Mouse (Mus musculus) heart, embryonic 11.5 days (tissue): ENCODE results near the gene Atp8b4. TPM values are rescaled to one million over a fixed set of nuclear protein-coding genes. Genes with fewer than 3 reads are reported as not detected.
"Not testable (repeated sequence)": the region's sequence is repeated elsewhere in the genome, so short reads cannot be mapped to it uniquely, and the experiment has no call there.

Experiments
- ATAC-seq: fragments of 200-750 bp; cut with Nextera tagmentation; replicated peaks from 2 replicates; pipeline ENCODE4 v1.8.0; 2017; ENCODE audit warnings: moderate library complexity; ENCODE audit not compliant: insufficient number of reproducible peaks, low FRiP score, low TSS enrichment
- H3K27ac ChIP-seq: fragments of 300-500 bp; sonication (generic); 2 replicates; pipeline ENCODE4 v1.5.1; 2014; ENCODE audit warnings: mild to moderate bottlenecking, low read depth, low read length
- H3K27me3 ChIP-seq: fragments of 300-500 bp; sonication (generic); 2 replicates; pipeline ENCODE4 v1.6.1; 2014; ENCODE audit warnings: mild to moderate bottlenecking, low read length, mixed read lengths; ENCODE audit not compliant: control insufficient read depth, insufficient read depth
- H3K36me3 ChIP-seq: fragments of 300-500 bp; sonication (generic); 2 replicates; pipeline ENCODE4 v1.6.1; 2014; ENCODE audit warnings: mild to moderate bottlenecking, low read length, moderate library complexity, mixed read lengths; ENCODE audit not compliant: control insufficient read depth, insufficient read depth
- H3K4me1 ChIP-seq: fragments of 300-500 bp; sonication (generic); 2 replicates; pipeline ENCODE4 v1.6.1; 2014; ENCODE audit warnings: low read length; ENCODE audit not compliant: control insufficient read depth, insufficient read depth
- H3K4me2 ChIP-seq: fragments of 300-500 bp; sonication (generic); 2 replicates; pipeline ENCODE4 v1.6.1; 2014; ENCODE audit warnings: mild to moderate bottlenecking, moderate library complexity
- H3K4me3 ChIP-seq: fragments of 300-500 bp; sonication (generic); 2 replicates; pipeline ENCODE4 v1.5.1; 2014; ENCODE audit warnings: low read depth, low read length
- H3K9ac ChIP-seq: fragments of 300-500 bp; sonication (generic); 2 replicates; pipeline ENCODE4 v1.6.1; 2014; ENCODE audit warnings: mild to moderate bottlenecking, low read depth, low read length, moderate library complexity
- H3K9me3 ChIP-seq: fragments of 300-500 bp; sonication (generic); replicated peaks from 2 replicates; pipeline ENCODE4 v1.6.1; 2016; ENCODE audit warnings: low read length; ENCODE audit not compliant: control insufficient read depth
- WGBS: fragments of 180-500 bp; shearing (Covaris S2); extraction: QIAGEN DNeasy Blood & Tissue Kit; methylation state at CpG from one replicate; pipeline ENCODE4 v1.1.7; 2014; ENCODE audit not compliant: insufficient replicate concordance; 5-methylcytosine and 5-hydroxymethylcytosine counted together
- polyA plus RNA-seq: library from polyadenylated mRNA; unstranded; fragments of >200 nt; fragmentation: Nextera tagmentation; extraction: Ambion mirVana; gene quantifications from 2 replicates; pipeline ENCODE4 v1.2.1, GENCODE M21; 2014

Atp8b4 gene
- polyA plus RNA-seq, 1 experiment from 2014 or later: 0.17 TPM

- H3K27ac ChIP-seq: no peak overlapping the region
These were observed 23.8 kb upstream of the Atp8b4 start for GRCm38 (mm10) chr2:126524271-126524670.

GRCm38 (mm10) chr2:126523101-126523745 is 22.7 kb upstream of the Atp8b4 start:
- ATAC-seq, H3K9me3 ChIP-seq, H3K4me3 ChIP-seq, H3K4me1 ChIP-seq, H3K27me3 ChIP-seq, H3K9ac ChIP-seq, H3K36me3 ChIP-seq, H3K4me2 ChIP-seq, H3K27ac ChIP-seq: not testable (repeated sequence)
- 53% methylated on average over 5 of the region's 5 CpGs for WGBS

More at GRCm38 (mm10) chr2:126524271-126524670, 23.8 kb upstream of the Atp8b4 start:
- no peaks in the 10 kb centered on the region for H3K36me3 ChIP-seq
- H3K4me2 ChIP-seq: no peak overlapping the region
- H3K4me1 ChIP-seq: no peaks in the 10 kb centered on the region
- no peak overlapping the region for H3K9ac ChIP-seq
- WGBS: 73% methylated on average over 2 of the region's 2 CpGs
- H3K9me3 ChIP-seq: no peaks in the 10 kb centered on the region
- ATAC-seq: no peak
- H3K27me3 ChIP-seq: no peaks in the 10 kb centered on the region
- no peak overlapping the region for H3K4me3 ChIP-seq

- 77% methylated on average over 8 of the region's 8 CpGs for WGBS
- Histone ChIP-seq H3K4me3 (no peak overlapping the region), H3K4me1 (no peaks in the 10 kb centered on the region), H3K36me3 (no peaks in the 10 kb centered on the region), H3K27me3 (no peaks in the 10 kb centered on the region), H3K4me2 (no peak overlapping the region), H3K9ac (no peak overlapping the region), H3K27ac (no peak overlapping the region), H3K9me3 (no peaks in the 10 kb centered on the region)
- no peak for ATAC-seq
These were observed 21.6 kb upstream of the Atp8b4 start for GRCm38 (mm10) chr2:126522056-126522455.

- Histone ChIP-seq H3K9me3 (no peaks in the 10 kb centered on the region), H3K36me3 (no peaks in the 10 kb centered on the region), H3K9ac (no peak overlapping the region), H3K27me3 (no peaks in the 10 kb centered on the region), H3K4me3 (no peak overlapping the region), H3K4me1 (no peaks in the 10 kb centered on the region), H3K27ac (no peak overlapping the region), H3K4me2 (no peak overlapping the region)
- 71% methylated on average over 10 of the region's 10 CpGs for WGBS
- ATAC-seq: no peak
These were observed 21.0 kb upstream of the Atp8b4 start for GRCm38 (mm10) chr2:126521471-126521870.

GRCm38 (mm10) chr2:126520828-126521227 is 20.4 kb upstream of the Atp8b4 start:
- no peak overlapping the region for H3K27ac ChIP-seq
- H3K4me2 ChIP-seq: no peak overlapping the region
- no peak overlapping the region for H3K9ac ChIP-seq
- no peaks in the 10 kb centered on the region for H3K27me3 ChIP-seq
- no peak for ATAC-seq
- no peaks in the 10 kb centered on the region for H3K9me3 ChIP-seq
- H3K4me1 ChIP-seq: no peaks in the 10 kb centered on the region
- H3K36me3 ChIP-seq: no peaks in the 10 kb centered on the region
- no peak overlapping the region for H3K4me3 ChIP-seq
- 14% methylated on average over 7 of the region's 7 CpGs for WGBS

- no peaks in the 10 kb centered on the region for H3K27me3 ChIP-seq
- no peak overlapping the region for H3K9ac ChIP-seq
- no peak overlapping the region for H3K27ac ChIP-seq
- H3K4me1 ChIP-seq: no peaks in the 10 kb centered on the region
- ATAC-seq: no peak
- no peak overlapping the region for H3K4me3 ChIP-seq
- H3K36me3 ChIP-seq: no peaks in the 10 kb centered on the region
- 73% methylated on average over 11 of the region's 11 CpGs for WGBS
- no peak overlapping the region for H3K4me2 ChIP-seq
- no peaks in the 10 kb centered on the region for H3K9me3 ChIP-seq
These were observed 19.6 kb upstream of the Atp8b4 start for GRCm38 (mm10) chr2:126519872-126520581.

- no peak for ATAC-seq
These were observed 14.8 kb upstream of the Atp8b4 start for GRCm38 (mm10) chr2:126515069-126515826.

GRCm38 (mm10) chr2:126508228-126508627 is 7.8 kb upstream of the Atp8b4 start:
- no peak overlapping the region for H3K27ac ChIP-seq

More at GRCm38 (mm10) chr2:126515069-126515826, 14.8 kb upstream of the Atp8b4 start:
- Histone ChIP-seq H3K36me3 (no peaks in the 10 kb centered on the region), H3K4me2 (no peak overlapping the region), H3K27me3 (no peaks in the 10 kb centered on the region), H3K4me3 (no peak overlapping the region), H3K4me1 (no peaks in the 10 kb centered on the region), H3K9me3 (no peaks in the 10 kb centered on the region), H3K27ac (no peak overlapping the region), H3K9ac (no peak overlapping the region)
- 74% methylated on average over 6 of the region's 6 CpGs for WGBS

More at GRCm38 (mm10) chr2:126508228-126508627, 7.8 kb upstream of the Atp8b4 start:
- WGBS: 63% methylated on average over 1 of the region's 1 CpGs
- no peaks in the 10 kb centered on the region for H3K27me3 ChIP-seq
- H3K36me3 ChIP-seq: no peaks in the 10 kb centered on the region
- no peak overlapping the region for H3K4me2 ChIP-seq
- no peak for ATAC-seq
- H3K4me3 ChIP-seq: no peak overlapping the region
- no peak overlapping the region for H3K9ac ChIP-seq
- H3K9me3 ChIP-seq: no peaks in the 10 kb centered on the region
- H3K4me1 ChIP-seq: no peaks in the 10 kb centered on the region
